Mouse (Mus musculus) spleen, adult 18-20 months (tissue): ENCODE results near the gene Arsg.

Source experiments
- DNase-seq, 2 experiments: peaks; one replicate each; pipeline ENCODE4 v3.0.0; 2022; ENCODE audit warnings: mixed read lengths in 2 of 2

The Arsg gene

GRCm38 (mm10) chr11:109546305-109547001 lies 73.3 kb downstream of the Arsg start:
- DNase-seq: no peak

- no peak for DNase-seq
Observed at GRCm38 (mm10) chr11:109547652-109548051, 74.5 kb downstream of the Arsg start.

GRCm38 (mm10) chr11:109549599-109550290 lies 76.6 kb downstream of the Arsg start:
- DNase-seq: no peak

- no peak for DNase-seq
Observed at GRCm38 (mm10) chr11:109553921-109554320, 80.7 kb downstream of the Arsg start.

- DNase-seq: no peak
Observed at GRCm38 (mm10) chr11:109554443-109554842, 81.3 kb downstream of the Arsg start.

- no peak for DNase-seq
Observed at GRCm38 (mm10) chr11:109556130-109556529, 83.0 kb downstream of the Arsg start.

- DNase-seq: no peak
Observed at GRCm38 (mm10) chr11:109557419-109557818, 84.2 kb downstream of the Arsg start.

GRCm38 (mm10) chr11:109559241-109559640 lies 86.1 kb downstream of the Arsg start:
- DNase-seq: no peak

GRCm38 (mm10) chr11:109560793-109561257 lies 87.7 kb downstream of the Arsg start:
- DNase-seq: peak; percentile 10 to 55

GRCm38 (mm10) chr11:109561445-109561844 lies 88.3 kb downstream of the Arsg start:
- DNase-seq: no peak

- no peak for DNase-seq
Observed at GRCm38 (mm10) chr11:109563708-109564107, 90.5 kb downstream of the Arsg start.

GRCm38 (mm10) chr11:109564466-109565214 lies 91.5 kb downstream of the Arsg start:
- no peak for DNase-seq

- no peak for DNase-seq
Observed at GRCm38 (mm10) chr11:109569007-109569618, 95.9 kb downstream of the Arsg start.

- no peak for DNase-seq
Observed at GRCm38 (mm10) chr11:109569809-109570208, 96.6 kb downstream of the Arsg start.

GRCm38 (mm10) chr11:109572051-109572450 lies 98.9 kb downstream of the Arsg start:
- no peak for DNase-seq

- no peak for DNase-seq
Observed at GRCm38 (mm10) chr11:109574604-109575003, 101.4 kb downstream of the Arsg start.

- DNase-seq: no peak
Observed at GRCm38 (mm10) chr11:109575832-109576231, 102.7 kb downstream of the Arsg start.

GRCm38 (mm10) chr11:109578536-109578935 lies 105.4 kb downstream of the Arsg start:
- DNase-seq: no peak

GRCm38 (mm10) chr11:109579999-109580398 lies 106.8 kb downstream of the Arsg start:
- DNase-seq: no peak

- DNase-seq: no peak
Observed at GRCm38 (mm10) chr11:109583986-109584385, 110.8 kb downstream of the Arsg start.

- DNase-seq: peak; percentile 38 to 72
Observed at GRCm38 (mm10) chr11:109584843-109585713, 111.9 kb downstream of the Arsg start.

GRCm38 (mm10) chr11:109586424-109586823 lies 113.2 kb downstream of the Arsg start:
- DNase-seq: no peak
